Mouse (Mus musculus) gastrocnemius, postnatal 36 days (tissue): ENCODE data around the gene Nmd3. TPM values are rescaled to one million over a fixed set of nuclear protein-coding genes. Genes with fewer than 3 reads are reported as not detected.

Experiments used
- DNase-seq, 2 experiments: peaks; one replicate each; pipeline ENCODE4 v3.0.0; 2022
- intact Hi-C: fragments of 180-260 bp; cut with DNase I; formaldehyde crosslinking; loops from one replicate; pipeline ENCODE4 v1.15.1; 2025
- total RNA-seq, 2 experiments: library from RNA; stranded (reverse); gene quantifications; 2 replicates each; pipeline ENCODE4 v1.2.3; 2021

Nmd3 gene
- total RNA-seq, 2 experiments from 2014 or later: 23.7 to 31.6 TPM

DNA sequence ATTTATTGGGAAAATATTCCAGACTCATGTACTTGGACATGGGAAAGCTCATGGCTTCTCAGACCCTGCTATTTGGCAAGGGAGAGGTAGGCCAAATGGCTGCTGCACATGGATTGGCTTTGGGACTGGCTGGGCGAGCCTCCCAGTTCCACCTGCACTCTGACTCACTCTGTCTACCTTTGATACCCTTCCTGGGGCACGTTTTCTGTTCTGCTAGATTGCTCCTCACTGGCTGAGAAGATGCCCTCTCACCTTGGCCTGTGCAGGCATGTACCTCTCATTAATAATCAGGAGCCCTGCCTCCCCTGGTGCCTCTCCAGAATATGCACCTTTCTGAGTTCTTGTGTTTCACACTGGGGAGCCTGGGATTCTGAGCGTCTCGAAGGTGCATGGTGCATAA lies 39.4 kb downstream of the Nmd3 start:
- no peak for DNase-seq
- intact Hi-C loops: no loop called here

DNA sequence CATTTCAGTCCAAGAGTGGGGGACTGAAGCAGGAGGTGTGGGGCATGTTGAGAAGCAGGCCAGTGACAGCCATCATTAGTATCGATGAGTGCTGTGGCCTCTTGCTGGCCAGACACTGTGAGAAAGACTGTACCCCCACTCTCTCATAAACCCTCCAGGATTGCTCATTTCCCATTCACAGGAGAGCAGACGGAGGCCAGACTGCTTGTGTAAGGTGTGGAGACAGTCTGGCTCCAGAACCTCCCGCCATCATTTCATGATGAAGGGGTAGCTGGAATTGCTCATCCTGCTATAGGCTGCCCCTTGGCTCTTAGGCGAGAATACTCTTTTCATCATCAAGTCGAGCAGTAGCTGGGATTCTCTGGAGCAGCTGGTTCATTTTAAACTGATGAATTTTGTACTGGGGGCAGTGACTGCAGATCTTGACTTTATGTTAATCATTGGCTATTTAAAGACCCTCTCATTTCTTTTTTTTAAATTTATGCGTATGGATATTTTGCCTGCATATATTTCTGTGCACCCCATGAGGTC lies 41.1 kb downstream of the Nmd3 start:
- no peak for DNase-seq
- intact Hi-C loops: no loop called here

DNA sequence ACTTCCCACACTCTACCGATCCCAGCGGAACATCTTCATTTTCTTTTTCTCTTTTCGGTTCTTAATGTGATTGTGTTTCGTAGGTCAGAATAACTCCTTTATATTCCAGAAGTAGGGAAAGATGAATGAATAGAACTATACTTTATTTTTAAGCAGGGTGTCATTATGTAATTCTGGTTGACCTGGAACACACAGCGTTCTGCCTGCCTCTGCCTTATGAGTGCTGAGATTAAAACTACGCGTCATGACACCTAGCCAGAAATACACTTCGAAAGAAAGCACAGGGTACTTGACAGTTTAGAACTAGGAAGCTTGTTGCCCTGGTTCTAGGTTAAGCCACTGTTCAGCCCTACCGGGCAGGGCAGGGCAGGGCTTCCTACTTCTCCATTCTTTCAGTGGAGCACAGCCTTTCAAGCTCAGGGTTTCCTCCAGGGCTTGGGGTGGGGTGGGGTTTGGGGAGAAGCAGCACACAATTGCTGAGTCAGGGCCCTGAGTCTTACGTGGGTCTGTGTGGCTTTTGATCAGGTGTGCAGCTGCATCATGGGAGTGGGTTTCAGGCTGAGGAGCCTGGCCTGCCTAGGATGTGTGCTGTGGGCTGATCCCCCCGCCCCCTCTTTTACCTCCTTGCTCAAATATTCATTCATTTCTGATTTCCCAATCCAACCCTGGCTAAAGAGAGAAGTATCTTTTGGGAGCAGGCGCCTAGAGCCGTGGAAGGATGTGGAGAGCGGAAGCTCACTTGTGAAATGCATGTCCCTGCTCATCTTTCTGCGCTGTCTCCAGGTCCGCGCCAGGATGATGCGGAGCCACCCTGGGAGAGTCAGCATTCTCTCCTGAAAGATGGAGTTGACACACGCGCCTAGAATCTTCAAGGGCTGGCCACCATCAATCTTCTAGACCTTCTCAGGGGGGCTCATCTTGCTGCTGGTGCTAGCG lies 42.1 kb downstream of the Nmd3 start:
- intact Hi-C loops: no loop called here

DNA sequence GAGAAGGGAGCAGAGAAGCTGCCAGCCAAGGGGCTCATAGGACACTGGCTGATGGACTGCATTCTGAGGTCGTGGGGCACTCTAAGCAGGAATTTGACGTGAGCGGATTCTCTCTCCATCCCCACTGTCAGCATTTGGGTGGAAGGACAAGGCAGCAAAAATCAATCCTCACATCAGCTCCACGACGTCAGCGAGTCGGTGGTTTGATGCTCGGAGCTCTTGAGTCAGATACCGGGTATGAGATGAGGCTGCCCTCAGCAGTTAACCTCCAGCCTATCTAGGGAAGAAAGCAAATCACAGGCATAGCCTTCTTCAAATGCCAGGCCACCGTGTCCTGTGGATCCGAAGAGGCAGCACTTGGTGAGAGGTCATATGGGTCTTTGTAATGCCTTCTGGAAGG lies 43.4 kb downstream of the Nmd3 start:
- no peak for DNase-seq
- intact Hi-C loops: no loop called here

More for the DNA sequence above, 42.1 kb downstream of the Nmd3 start:
- no peak for DNase-seq

DNA sequence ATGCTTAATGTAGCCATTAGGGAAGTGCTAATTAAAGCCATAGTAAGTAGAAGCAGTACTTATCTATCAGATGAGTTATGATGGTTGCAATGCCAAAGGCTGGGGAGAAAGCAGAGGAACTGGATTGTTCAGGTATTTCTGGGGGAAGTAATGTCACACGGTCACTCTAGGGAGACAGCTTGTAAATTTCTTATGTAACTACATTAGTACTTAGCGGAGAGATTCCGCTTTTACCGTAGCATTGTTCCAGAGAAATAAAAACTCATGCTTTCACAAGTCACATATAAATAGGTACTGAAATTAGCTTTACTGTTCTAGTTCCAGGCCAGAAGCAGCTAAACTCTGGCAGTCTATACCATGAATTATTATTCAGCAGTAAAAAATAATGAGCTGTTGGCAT lies 47.4 kb downstream of the Nmd3 start:
- no peak for DNase-seq
- intact Hi-C loops: no loop called here

DNA sequence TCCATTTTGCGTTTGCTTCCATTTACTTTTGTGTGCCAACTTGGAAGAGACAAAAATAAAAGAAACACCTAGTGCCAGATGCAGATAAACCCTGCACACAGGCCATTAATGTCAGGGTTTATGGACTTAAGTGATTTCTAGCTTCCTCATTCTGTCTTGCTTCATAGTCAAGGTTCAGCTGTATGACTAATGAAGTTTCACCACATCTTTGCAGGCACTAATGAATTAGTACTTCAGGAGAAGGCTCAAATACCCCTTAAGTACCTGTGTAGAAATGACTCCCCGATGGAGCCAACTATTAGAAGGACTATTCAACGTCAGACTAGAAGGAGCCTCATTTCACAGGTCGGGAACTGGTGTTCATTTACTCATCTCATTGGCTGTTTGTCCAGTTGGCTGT lies 51.6 kb downstream of the Nmd3 start:
- DNase-seq: no peak
- intact Hi-C loops: no loop called here

DNA sequence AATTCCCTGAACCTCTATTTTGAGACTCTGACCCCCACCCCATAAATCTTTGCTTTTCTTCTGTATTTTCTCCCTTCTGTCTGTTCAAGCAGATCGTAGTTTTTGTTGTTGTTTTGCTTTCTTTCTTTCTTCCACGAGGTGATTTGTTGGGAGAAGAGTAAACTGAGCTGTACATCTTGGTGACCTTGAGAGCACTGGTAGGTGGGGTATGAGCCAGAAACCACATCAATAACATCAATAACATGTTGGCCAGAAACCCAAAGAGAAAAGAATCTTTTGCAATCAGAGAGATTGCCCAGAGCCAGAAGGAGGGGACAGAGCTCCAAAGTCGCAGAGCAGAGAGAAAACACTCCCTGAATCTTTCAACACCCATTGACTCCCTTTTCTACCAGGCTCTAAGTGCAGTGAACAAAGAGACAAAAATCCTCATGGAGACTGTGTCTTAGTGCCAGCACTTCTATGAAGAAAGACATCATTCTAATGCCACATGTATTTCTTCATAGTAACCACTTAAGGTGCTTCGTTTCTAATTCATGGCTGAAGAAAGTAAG lies 57.5 kb downstream of the Nmd3 start:
- no peak for DNase-seq
- intact Hi-C loops: no loop called here

DNA sequence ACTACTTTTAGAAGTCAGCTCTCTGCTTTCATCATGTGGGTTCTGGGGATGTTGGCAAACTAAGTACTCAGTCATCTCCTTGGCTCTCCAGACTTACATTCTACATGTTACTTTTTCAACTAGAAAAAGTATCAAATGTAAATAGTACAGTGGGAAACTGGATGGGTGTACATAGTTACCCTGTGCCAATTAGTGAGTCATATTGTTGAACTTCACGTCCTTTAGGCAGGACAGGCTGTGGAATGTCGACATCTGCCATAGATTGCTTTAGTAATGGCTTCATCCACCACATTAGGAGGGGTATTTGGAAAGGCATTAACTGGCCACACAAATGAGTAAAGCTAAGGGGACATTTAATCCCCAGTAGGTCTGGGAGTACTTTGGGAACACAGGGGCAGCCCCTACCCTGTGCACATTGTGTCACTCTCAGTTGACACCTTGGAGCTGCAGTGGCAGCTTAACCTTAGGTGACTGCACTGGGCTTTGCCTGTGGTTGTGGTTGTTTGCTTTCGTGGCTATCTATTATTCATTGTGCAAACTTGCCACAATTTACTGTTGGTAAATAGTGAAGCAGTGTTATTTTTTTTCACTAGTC lies 71.1 kb downstream of the Nmd3 start:
- DNase-seq: no peak
- intact Hi-C loops: no loop called here

DNA sequence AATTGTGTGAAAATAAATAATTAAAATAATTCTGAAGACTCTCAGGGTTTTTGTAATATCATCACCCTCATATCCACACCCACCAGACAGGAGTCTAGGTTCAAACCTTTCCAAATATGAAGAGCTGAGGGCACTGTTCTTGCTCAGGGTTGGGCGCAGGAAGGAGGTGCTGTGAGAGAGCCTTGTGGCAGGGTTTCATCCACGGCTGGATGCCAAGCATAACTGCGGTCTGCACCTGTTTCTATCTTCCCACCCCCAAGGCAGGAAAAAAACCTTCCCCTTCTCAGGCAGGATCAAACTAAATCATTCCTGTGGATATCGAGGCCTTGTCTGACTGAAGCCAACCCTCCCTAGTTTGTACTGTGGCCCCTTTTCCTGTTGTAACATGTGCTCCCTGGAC lies 75.7 kb downstream of the Nmd3 start:
- no peak for DNase-seq
- intact Hi-C loops: no loop called here

DNA sequence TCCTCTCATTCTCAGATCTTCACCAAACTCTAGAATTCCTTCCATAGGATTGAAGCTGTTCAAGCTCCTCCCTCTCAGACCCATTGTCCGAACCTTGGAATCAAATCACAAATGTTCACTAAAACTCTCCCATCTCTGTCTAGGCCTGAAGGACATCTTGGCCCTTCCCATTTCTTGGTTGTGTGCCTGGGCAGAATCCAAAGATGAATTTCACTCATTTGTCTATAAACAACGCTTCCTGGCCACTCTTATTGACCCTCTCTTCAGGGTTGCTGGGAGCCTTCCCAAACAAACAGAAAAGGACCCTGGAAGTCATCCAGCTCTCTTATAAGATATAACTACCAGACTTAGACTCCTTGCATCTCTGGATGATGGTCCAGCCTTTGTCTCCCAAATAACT lies 76.2 kb downstream of the Nmd3 start:
- DNase-seq: no peak
- intact Hi-C loops: loop anchor here (2.0 kb wide), 1 partner anchor 41 kb away; no protein-coding TSS in a partner anchor

DNA sequence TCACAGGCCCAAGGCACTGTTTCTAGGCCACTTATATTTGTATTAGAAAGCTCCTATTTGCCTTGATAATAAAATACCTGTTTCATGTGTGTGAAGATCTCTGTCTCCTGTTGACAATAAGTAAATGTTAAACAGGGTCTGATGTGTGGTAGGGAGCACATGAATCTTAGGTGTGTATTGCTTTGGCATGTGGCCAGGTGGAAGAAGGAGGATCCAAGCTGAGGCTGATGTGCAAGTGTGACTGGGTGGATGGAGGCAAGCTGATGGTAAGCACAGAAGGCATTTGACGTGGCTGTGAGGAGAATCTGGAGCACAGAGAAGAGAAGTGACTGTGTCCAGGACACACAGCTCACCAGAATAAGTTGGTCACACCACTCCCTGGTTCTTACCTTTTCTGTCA lies 77.3 kb downstream of the Nmd3 start:
- no peak for DNase-seq
- intact Hi-C loops: loop anchor here (2.0 kb wide), 1 partner anchor 40 kb away; no protein-coding TSS in a partner anchor

DNA sequence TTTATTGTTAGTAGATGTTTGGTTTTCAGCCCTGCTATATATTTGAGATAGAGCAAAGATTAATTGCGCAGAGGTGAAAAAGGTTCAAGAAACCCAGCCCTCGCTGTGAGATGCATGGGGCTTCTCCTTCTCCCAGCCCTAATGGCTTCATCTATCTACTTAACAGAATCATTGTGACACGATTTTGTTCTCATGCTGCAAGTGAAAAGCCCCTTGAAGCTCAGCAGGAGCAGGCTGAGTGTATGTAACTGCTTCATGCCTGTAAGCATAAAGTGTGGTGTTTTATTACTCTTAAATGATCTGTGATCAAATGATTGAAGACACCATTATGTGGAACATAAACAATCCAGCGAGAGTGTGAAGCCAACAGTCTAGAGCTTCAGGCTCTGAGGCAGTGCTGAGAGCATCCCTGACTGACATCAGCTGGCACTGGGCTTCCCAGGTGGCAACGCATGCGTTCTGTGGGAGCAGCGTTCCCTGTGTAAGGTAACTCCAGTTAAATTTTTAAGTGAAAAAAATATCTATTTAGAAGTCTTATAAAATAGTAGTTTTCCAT lies 79.1 kb downstream of the Nmd3 start:
- intact Hi-C loops: no loop called here
- DNase-seq: no peak

DNA sequence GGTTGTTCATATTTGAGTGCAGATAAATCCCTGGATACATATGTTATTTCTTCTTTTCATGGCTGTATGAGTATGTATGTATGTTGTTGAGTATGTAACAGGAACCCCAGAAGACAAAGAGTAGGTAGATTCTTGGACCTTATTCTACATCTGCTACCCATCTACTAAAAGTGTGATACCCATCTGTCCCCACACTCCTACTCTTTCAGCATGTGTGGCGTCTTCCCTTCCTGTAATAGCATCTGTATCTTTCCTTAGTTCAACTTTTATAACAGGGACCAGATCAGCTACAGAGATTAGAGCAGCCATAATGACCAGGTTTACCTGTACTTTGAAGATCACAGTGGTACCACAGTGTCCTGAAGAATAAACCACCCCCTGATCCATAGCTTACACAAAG lies 81.4 kb downstream of the Nmd3 start:
- intact Hi-C loops: no loop called here
- DNase-seq: no peak

Other genes with a start within 250 kb of the Nmd3 start
- 1 to 10 TPM; 1.6 to 2.3 TPM for gene B3galnt1, start 123.0 kb upstream of the Nmd3 start, total RNA-seq
- gene Sptssb, start 138.0 kb downstream of the Nmd3 start, total RNA-seq: not detected